Mouse (Mus musculus): ENCODE data around the gene Olfr1340. TPM values are rescaled to one million over a fixed set of nuclear protein-coding genes. Genes with fewer than 3 reads are reported as not detected.

Olfr1340 gene
- total RNA-seq (2021): not detected
- long read RNA-seq, experiment 1: 0 reads
- long read RNA-seq, experiment 2: 0 reads

GRCm38 (mm10) chr4:118719838-118720237 is at the start of gene Olfr1340:
Gene Olfr1340 (plus strand): TSS chr4:118720138.
- intact Hi-C loops (cut with DNase I; ENCODE audit: low total_unique reads): no loop called here

GRCm38 (mm10) chr4:118687086-118687485 is 32.9 kb upstream of the Olfr1340 start:
- DNase-seq: no peak
- intact Hi-C loops (cut with DNase I; ENCODE audit: low total_unique reads): no loop called here

More at GRCm38 (mm10) chr4:118719838-118720237, at the start of gene Olfr1340:
- DNase-seq: no peak

GRCm38 (mm10) chr4:118692412-118692973 is 27.4 kb upstream of the Olfr1340 start, which contains the start of gene Olfr1342:
Gene Olfr1342 (minus strand): TSS chr4:118692756.
- no peak for DNase-seq
- intact Hi-C loops (cut with DNase I; ENCODE audit: low total_unique reads): no loop called here

- intact Hi-C loops (cut with DNase I; ENCODE audit: low total_unique reads): no loop called here
- no peak for DNase-seq
Measured at GRCm38 (mm10) chr4:118693812-118694211, 26.1 kb upstream of the Olfr1340 start.

- intact Hi-C loops (cut with DNase I; ENCODE audit: low total_unique reads): no loop called here
- DNase-seq: no peak
Measured at GRCm38 (mm10) chr4:118703223-118703622, 16.7 kb upstream of the Olfr1340 start, which contains the start of gene Olfr1341. Gene Olfr1341 (plus strand): TSS chr4:118703523.

GRCm38 (mm10) chr4:118708086-118708485 is 11.9 kb upstream of the Olfr1340 start:
- intact Hi-C loops (cut with DNase I; ENCODE audit: low total_unique reads): no loop called here
- no peak for DNase-seq

GRCm38 (mm10) chr4:118711656-118712055 is 8.3 kb upstream of the Olfr1340 start:
- intact Hi-C loops (cut with DNase I; ENCODE audit: low total_unique reads): no loop called here
- no peak for DNase-seq

- DNase-seq: no peak
- intact Hi-C loops (cut with DNase I; ENCODE audit: low total_unique reads): no loop called here
Measured at GRCm38 (mm10) chr4:118721742-118722483, 2.0 kb downstream of the Olfr1340 start.

- DNase-seq: no peak
- intact Hi-C loops (cut with DNase I; ENCODE audit: low total_unique reads): no loop called here
Measured at GRCm38 (mm10) chr4:118731875-118732274, 11.9 kb downstream of the Olfr1340 start, which contains the start of gene Olfr1339. Gene Olfr1339 (plus strand): TSS chr4:118732175.

- DNase-seq: no peak
- intact Hi-C loops (cut with DNase I; ENCODE audit: low total_unique reads): no loop called here
Measured at GRCm38 (mm10) chr4:118739574-118739973, 19.6 kb downstream of the Olfr1340 start.

GRCm38 (mm10) chr4:118740988-118741698 is 21.2 kb downstream of the Olfr1340 start:
- DNase-seq: no peak
- intact Hi-C loops (cut with DNase I; ENCODE audit: low total_unique reads): no loop called here

- intact Hi-C loops (cut with DNase I; ENCODE audit: low total_unique reads): no loop called here
- no peak for DNase-seq
Measured at GRCm38 (mm10) chr4:118741881-118742280, 21.9 kb downstream of the Olfr1340 start.

- no peak for DNase-seq
- intact Hi-C loops (cut with DNase I; ENCODE audit: low total_unique reads): no loop called here
Measured at GRCm38 (mm10) chr4:118758637-118759036, 38.7 kb downstream of the Olfr1340 start, which contains the start of gene Olfr1338. Gene Olfr1338 (minus strand): TSS chr4:118758737.

Other genes starting within 250 kb of the Olfr1340 start
- 10 to 100 TPM; 35.1 to 41.5 TPM for gene Tie1, start 230.1 kb upstream of the Olfr1340 start, total RNA-seq (2021)
- not detected for gene 2610528J11Rik, start 193.1 kb upstream of the Olfr1340 start, total RNA-seq (2021)
- under 1 TPM in 1 of 2 experiments, not detected in 1; 0.12 TPM for gene Tmem125, start 176.1 kb upstream of the Olfr1340 start, total RNA-seq (2021)
- not detected for gene Cfap57, start 99.4 kb upstream of the Olfr1340 start, total RNA-seq (2021)
- gene Ebna1bp2, start 99.3 kb upstream of the Olfr1340 start, total RNA-seq (2021): 10 to 100 TPM; 30.1 to 33.5 TPM
- not detected for gene Olfr62, start 61.2 kb upstream of the Olfr1340 start, total RNA-seq (2021)
- gene Olfr1342, start 27.4 kb upstream of the Olfr1340 start, total RNA-seq (2021): not detected
- not detected for gene Olfr1341, start 16.6 kb upstream of the Olfr1340 start, total RNA-seq (2021)
- not detected for gene Olfr1339, start 12.0 kb downstream of the Olfr1340 start, total RNA-seq (2021)
- gene Olfr1338, start 38.6 kb downstream of the Olfr1340 start, total RNA-seq (2021): not detected
- gene Olfr1337, start 62.4 kb downstream of the Olfr1340 start, total RNA-seq (2021): not detected
- not detected for gene Olfr1335, start 89.8 kb downstream of the Olfr1340 start, total RNA-seq (2021)
- not detected for gene Olfr1333, start 116.1 kb downstream of the Olfr1340 start, total RNA-seq (2021)
- not detected for gene Olfr1331, start 144.5 kb downstream of the Olfr1340 start, total RNA-seq (2021)
- not detected for gene Olfr1330, start 168.5 kb downstream of the Olfr1340 start, total RNA-seq (2021)
- gene Olfr1329, start 197.3 kb downstream of the Olfr1340 start, total RNA-seq (2021): not detected
- gene Olfr1328, start 218.5 kb downstream of the Olfr1340 start, total RNA-seq (2021): not detected
- under 1 TPM; 0.23 to 0.73 TPM for gene Lao1, start 241.4 kb downstream of the Olfr1340 start, total RNA-seq (2021)

Measured in gastrocnemius, postnatal 14 days (tissue).